Mouse (Mus musculus): Measurements from ENCODE around the gene Vps26b. TPM values are rescaled to one million over a fixed set of nuclear protein-coding genes. Genes with fewer than 3 reads are reported as not detected.

Vps26b gene
- total RNA-seq, 2 experiments from 2014 or later = 29.1 to 29.2 TPM

DNA sequence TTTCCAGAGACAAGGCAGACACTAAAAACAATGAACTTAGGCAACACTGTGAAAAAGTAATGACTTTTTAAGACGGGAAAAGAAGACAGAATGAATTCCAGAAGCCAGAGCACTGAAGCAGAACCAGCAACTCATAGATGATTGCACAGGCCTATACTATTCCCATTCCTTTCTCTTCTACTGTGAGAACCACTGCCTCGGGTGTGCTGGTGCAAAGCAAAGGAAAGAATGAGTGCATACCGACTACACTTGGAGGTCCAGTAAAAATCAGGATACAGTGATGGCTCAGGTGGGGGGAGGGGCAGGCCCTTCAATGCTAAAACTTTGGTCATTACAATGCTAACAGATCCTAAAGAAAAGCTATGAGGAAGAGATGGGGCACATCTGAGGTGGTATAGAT lies 36.0 kb downstream of the Vps26b start:
- no peak for DNase-seq

DNA sequence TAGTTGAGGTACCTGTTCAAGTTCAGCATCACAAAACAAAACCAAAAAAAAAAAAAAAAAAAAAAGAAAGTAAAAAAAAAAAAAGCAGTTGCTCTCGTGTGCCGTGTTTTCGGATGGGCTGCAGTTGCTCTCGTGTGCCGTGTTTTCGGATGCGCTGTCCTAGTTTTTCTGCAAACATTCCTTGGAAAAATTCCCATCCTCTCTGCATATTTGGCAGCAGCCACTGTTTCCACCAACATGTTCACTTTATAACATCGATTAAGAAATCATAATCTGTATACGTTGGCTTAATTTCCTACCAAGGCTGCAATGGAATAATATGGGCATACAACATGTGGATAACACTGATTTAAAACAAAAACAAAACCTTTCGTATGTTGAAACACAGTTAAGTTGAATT lies 36.7 kb downstream of the Vps26b start:
- DNase-seq = no peak

DNA sequence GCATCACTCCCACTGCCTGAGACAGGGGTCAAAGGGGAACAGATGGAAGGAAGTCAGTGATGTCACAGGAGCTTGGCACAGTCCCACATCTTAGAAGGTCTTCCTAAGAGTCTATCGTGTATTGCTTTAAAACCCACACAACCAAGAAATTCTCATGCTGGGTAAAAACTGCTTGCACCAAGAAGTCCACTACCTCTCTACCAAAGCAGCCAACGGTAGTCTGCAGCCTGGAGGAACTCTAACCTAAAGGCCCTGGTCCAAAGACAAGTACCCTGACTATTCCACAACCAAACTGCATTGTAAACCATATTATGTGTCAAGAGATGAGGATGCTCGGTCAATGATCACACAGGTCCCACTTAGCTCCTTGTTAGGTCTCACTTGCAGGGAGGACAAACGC lies 39.7 kb downstream of the Vps26b start:
- DNase-seq = no peak

DNA sequence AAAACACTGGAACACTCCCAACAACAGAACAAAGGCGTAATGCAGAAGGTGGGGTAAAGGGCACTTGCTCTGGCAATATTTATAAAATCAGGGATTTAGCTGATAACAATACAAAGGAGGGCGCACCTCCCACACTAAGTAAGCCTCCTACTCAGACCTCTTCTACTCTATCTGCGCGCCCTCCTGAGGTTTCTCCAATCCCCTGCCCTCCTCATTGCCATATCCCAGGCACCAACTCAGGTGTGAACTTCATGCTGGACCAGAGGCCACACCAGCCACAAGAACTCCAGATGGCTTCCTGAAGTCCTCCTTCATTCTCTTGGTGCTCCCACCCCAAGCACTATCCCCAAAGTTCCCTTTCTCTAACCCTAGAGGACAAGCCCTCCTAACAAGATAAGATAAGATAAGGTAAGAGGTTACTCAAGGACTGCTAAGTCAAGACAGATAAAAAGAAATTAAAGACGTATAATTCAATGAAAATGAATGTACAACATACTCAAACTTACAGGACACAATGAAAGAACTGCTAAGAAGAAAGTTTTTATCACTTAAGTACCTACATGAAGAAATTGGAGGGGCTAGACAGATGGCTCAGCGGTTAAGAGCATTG lies 44.1 kb downstream of the Vps26b start:
- DNase-seq = no peak

DNA sequence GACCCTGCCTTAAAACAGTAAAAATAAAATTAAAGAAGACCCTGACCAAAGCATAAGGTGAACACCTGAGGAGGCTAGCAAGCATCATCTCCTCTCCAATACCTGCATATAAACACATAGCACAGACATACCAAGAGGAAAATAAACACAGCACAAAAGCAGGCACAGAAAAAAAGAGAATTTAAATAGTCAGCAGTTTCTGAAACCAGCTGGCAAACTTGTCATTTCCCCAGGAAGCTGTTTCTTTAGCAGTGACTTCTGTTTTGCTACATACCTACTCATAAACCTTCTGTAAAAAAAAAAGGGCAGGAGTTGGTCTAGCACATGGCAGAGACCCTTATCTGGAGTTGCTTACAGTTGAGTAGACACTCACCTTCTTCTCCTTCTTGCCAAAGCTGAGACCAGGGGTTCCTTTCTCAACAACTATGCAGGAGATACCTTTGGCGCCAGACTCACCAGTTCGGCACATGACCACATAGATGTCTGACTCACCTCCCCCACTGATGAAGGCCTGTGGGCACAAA lies 44.7 kb downstream of the Vps26b start:
- DNase-seq = no peak

DNA sequence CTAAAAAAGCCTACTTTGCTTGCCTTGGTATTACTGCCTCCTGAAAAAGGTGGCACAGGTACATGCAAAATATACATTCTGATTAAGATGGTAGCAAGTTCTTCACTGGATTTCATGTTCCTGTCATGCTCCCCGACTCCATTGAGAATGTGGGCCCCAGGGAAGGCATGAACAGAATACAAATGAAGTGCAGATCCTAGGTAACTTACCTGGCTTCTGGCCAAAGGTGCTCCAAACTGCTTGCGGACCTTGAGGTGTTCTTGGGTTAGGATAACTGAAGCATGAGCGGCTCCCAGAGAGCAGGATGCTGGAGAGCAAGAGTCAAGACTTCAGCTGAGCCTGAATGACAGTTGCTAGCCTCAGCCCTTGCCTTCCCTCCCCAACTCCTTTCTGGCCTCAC lies 51.1 kb downstream of the Vps26b start:
- DNase-seq = no peak

DNA sequence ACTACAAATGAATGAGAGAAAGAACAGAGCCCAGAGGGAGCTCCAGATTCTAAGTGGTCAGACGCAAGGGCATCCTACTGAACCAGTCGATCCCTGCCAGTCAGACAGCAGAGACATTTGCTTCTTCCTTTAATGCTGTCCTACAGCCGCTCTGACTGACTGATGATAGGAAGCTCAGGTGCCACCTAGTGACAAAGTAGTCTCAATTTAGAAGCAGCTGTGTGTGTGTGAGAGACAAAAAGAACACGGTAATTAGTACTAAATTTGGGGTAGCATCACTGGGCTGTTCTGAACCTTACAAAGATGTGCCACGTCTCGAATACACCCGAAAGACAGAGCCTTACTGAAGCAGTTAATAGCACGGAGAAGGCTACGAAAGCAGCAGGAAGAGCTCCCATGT lies 52.1 kb downstream of the Vps26b start:
- DNase-seq = no peak

Other genes starting within 250 kb of the Vps26b start
- gene Glb1l2, start 223.6 kb downstream of the Vps26b start, total RNA-seq (2021) = under 1 TPM; 0.47 to 0.79 TPM
- gene Glb1l3, start 169.2 kb downstream of the Vps26b start, total RNA-seq (2021) = not detected
- gene Gm1110, start 107.0 kb downstream of the Vps26b start, total RNA-seq (2021) = not detected
- 10 to 100 TPM; 40.2 to 41.1 TPM for gene Acad8, start 30.5 kb downstream of the Vps26b start, total RNA-seq (2021)
- gene Thyn1, start 30.4 kb downstream of the Vps26b start, total RNA-seq (2021) = 10 to 100 TPM; 42.2 to 45.5 TPM
- gene Ncapd3, start 110 bp upstream of the Vps26b start, total RNA-seq (2021) = 10 to 100 TPM; 22.3 to 23.6 TPM
- gene Jam3, start 125.4 kb upstream of the Vps26b start, total RNA-seq (2021) = 10 to 100 TPM; 17.3 to 22.5 TPM